Mouse (Mus musculus): ENCODE data around the gene Ptger1. TPM values are rescaled to one million over a fixed set of nuclear protein-coding genes. Genes with fewer than 3 reads are reported as not detected.

Gene Ptger1
- total RNA-seq, 2 experiments from 2014 or later, result 0.45 to 0.99 TPM

- DNase-seq (ENCODE audit: low spot score in 2 of 2), result no peak
These were observed 28.1 kb downstream of the Ptger1 start for GRCm38 (mm10) chr8:83694369-83695160.

GRCm38 (mm10) chr8:83695351-83696106, 29.1 kb downstream of the Ptger1 start:
- DNase-seq (ENCODE audit: low spot score in 2 of 2), result no peak

- peak; percentile 50 to 61 for DNase-seq (ENCODE audit: low spot score in 2 of 2)
These were observed 31.1 kb downstream of the Ptger1 start for GRCm38 (mm10) chr8:83697374-83698220.

GRCm38 (mm10) chr8:83698291-83698660, 31.8 kb downstream of the Ptger1 start:
- peak; percentile 44 to 51 for DNase-seq (ENCODE audit: low spot score in 2 of 2)

- DNase-seq (ENCODE audit: low spot score in 2 of 2), result peak; percentile 75 to 77
These were observed 32.4 kb downstream of the Ptger1 start, which contains the start of gene Pkn1 for GRCm38 (mm10) chr8:83698661-83699453. Pkn1 (minus strand) TSS chr8:83699179.

- no peak for DNase-seq (ENCODE audit: low spot score in 2 of 2)
These were observed 33.1 kb downstream of the Ptger1 start for GRCm38 (mm10) chr8:83699566-83699965.

GRCm38 (mm10) chr8:83700423-83701085, 34.1 kb downstream of the Ptger1 start:
- DNase-seq (ENCODE audit: low spot score in 2 of 2), result no peak

GRCm38 (mm10) chr8:83703426-83703825, 36.9 kb downstream of the Ptger1 start:
- DNase-seq (ENCODE audit: low spot score in 2 of 2), result no peak

GRCm38 (mm10) chr8:83706411-83706810, 39.9 kb downstream of the Ptger1 start:
- no peak for DNase-seq (ENCODE audit: low spot score in 2 of 2)

- no peak for DNase-seq (ENCODE audit: low spot score in 2 of 2)
These were observed 41.1 kb downstream of the Ptger1 start for GRCm38 (mm10) chr8:83707554-83707953.

- no peak for DNase-seq (ENCODE audit: low spot score in 2 of 2)
These were observed 48.2 kb downstream of the Ptger1 start for GRCm38 (mm10) chr8:83714676-83715030.

GRCm38 (mm10) chr8:83715031-83715690, 48.7 kb downstream of the Ptger1 start, which contains the start of gene Ddx39:
Ddx39 (plus strand) TSS chr8:83715177.
- peak; percentile 88 to 90 for DNase-seq (ENCODE audit: low spot score in 2 of 2)

GRCm38 (mm10) chr8:83715771-83716170, 49.3 kb downstream of the Ptger1 start:
- no peak for DNase-seq (ENCODE audit: low spot score in 2 of 2)

GRCm38 (mm10) chr8:83716563-83716962, 50.1 kb downstream of the Ptger1 start:
- no peak for DNase-seq (ENCODE audit: low spot score in 2 of 2)

GRCm38 (mm10) chr8:83719048-83719447, 52.6 kb downstream of the Ptger1 start:
- no peak for DNase-seq (ENCODE audit: low spot score in 2 of 2)

GRCm38 (mm10) chr8:83719693-83720092, 53.2 kb downstream of the Ptger1 start:
- no peak for DNase-seq (ENCODE audit: low spot score in 2 of 2)

- peak in 1 of 2 experiments; percentile 61 for DNase-seq (ENCODE audit: low spot score in 2 of 2)
These were observed 55.0 kb downstream of the Ptger1 start for GRCm38 (mm10) chr8:83721405-83722025.
